Mouse (Mus musculus) kidney, adult 2 months (tissue): ENCODE measurements around the gene Kcna7.

Experiments used
- CTCF ChIP-seq: fragments of 200-500 bp; conservative IDR thresholded peaks from 2 replicates; pipeline ENCODE4 v1.5.1; 2011; ENCODE audit warnings: low read depth, mild to moderate bottlenecking, control low read depth, low read length, moderate library complexity, mixed read lengths; ENCODE audit not compliant: insufficient read depth, insufficient read length
- POLR2A ChIP-seq: fragments of 200-500 bp; IDR thresholded peaks from one replicate; pipeline ENCODE4 v1.6.1; 2011; ENCODE audit warnings: low read depth, low read length, control low read depth

DNA sequence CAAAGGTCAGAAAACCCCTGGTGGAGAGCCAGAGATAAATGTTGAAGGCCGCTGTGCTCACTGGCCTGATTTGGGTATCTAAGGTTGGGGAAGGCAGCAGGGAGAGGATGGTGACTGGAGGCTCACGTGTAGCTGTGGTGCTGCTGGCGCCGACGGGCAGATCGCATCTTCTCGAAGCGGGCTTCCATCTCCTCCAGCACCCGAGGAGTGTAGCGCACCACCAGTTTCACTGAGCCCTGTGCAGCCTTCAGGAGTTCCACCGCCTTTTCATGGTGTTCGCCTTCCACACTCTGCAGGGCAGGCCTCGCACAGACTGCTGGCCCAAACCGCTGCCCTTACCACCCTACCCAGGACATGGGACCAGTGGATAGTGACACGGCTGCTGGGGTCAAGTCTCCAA lies 37.3 kb upstream of the Kcna7 start:
- TF ChIP-seq POLR2A (no peak), CTCF (no peak)
